Mouse (Mus musculus) cerebellum, postnatal 4 days (tissue): ENCODE data around the gene Naip6.
"Not testable (repeated sequence)": the region's sequence is repeated elsewhere in the genome, so short reads cannot be mapped to it uniquely, and the experiment has no call there.

Experiments
- DNase-seq, 2 experiments: peaks; one replicate each; pipeline ENCODE4 v3.0.0; 2022; ENCODE audit warnings: low spot score in 2 of 2, mixed read lengths in 1 of 2

Gene Naip6

DNA sequence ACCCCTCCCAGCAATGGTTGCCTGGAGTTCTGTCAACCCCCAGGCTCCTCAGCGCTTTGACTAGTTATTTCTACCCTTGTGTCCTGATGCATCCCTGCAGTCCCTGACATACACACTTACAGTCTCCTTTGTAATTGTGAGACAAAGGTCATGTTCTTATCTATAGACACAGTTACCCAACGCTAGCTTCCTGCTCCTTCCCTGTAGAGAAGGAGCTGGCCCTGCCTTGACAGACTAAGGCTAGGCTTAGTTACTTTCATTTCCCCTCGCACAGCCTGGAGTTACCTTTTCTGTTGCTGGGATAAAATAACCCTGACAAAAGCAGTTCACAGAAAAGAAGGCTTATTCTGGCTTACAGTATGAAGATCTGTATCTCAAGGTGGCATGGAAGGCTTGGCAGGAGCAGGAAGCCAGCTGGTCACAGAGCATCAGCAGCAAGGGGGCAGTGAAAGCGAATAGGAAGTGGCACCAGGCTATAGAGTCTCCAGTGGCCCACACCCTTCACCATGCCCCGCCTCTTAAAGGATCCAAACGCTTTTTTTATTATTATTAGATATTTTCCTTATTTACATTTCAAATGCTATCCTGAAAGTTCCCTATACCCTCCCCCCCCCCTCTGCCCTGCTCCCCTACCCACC lies at the start of gene Naip6:
Naip6 (minus strand) TSS at position 419 of the 638 bp plus-strand sequence.
- DNase-seq, result not testable (repeated sequence)

DNA sequence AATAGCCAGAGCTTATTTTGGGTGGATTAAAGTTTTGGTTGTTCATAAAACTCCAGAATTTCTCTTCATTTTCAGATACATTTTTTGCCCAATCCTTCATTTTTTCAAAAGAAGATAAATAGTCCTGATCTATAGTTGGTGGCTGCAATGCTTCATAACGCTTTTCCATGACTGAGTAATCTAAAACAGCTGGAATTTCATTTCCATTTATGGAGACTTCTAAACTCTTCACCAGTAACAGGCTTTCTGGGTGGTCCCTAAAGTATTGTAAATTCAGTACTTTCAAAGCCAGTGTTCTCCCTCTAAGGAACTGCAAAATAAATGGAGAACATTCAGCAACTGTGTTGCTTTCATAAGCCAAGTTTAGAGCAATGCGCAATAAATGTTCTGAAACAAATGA lies 34.8 kb upstream of the Naip6 start:
- DNase-seq, result not testable (repeated sequence)

DNA sequence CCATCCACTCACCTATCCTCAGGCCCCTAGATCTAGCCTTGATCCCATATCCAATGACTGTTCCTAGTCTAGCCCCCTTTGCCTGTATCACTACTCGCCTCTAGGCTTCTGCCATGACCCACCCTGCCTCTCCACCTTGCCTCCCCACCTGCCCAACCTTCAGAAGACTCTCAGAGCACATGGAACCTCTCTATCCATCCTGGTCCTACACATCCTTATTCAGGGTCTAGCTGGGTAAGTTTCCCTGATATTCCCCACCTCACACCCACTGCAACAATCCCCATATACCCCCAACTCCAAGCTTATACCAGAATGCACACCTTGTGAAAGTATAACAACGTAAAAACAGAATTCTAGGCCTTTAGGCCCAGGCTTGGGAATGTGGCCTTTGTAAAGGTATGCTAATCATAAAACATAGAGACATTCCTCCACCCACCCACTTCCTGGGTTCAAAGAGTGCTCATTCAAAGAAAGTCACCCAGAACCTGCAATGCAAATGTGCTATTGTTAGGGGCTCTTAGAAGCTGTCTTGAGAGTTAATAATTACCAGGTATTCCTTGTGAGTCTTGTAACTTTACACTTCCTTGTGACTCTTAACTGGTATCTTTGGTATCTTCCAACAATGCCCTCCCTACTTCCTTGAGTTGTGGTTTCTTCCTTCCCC lies 32.2 kb upstream of the Naip6 start:
- DNase-seq, result not testable (repeated sequence)

DNA sequence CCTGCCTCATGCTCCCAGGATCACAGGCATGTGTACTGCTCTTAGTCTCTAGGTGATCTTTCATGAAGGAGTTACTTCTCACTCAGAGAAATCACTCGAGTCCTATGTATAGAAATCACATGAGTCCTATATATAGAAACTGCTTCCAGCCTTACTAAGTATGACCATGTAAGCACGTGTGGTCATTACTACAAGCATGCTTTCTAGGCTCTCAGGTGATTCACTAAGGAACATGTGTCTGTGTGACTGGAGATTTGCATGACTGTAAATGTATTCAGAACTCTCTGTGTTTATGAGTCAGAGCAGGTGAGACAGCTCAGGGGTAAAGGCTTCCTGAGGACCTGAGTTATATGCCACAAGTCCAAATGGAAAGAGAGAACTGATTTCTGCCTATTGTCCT lies 24.3 kb upstream of the Naip6 start:
- no peak for DNase-seq

DNA sequence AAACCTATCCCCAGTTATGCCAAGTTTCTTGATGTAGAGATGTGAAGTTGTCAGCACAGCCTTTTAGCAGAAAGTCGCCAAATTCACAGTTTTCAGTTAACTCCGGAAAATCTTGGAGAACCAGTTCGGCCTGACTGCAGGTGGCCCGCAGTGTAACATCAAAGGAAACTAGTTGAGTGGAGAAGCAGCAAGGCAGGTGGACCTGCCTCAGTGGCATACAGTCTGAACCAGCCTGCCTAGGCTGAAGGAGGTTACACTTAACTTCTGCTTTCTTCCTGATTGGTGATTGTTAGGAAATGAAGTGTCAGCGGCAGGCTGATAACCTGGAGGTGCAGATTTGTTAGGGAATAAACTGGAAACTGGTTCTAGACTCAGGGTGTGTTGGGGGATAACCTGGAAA lies 14.3 kb upstream of the Naip6 start:
- not testable (repeated sequence) for DNase-seq

DNA sequence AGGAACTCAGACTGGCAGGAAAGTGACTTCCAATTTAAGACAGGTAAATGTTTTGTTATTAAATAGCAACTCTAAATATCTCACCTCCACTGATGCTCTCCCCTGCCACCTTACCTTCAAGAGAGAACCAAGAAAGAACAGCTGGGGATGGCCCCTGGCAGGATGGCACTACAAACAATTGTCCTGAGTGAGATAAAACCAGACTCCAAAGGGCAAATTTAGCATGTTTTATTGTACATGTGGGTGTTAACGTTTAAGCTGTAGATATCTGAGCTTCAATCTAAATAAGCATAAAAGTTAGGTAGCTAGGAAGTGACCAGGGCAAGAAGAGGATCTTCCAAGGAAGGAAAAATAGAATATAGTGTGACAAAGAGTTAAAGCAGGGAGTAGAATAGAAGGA lies 11.4 kb upstream of the Naip6 start:
- DNase-seq, result not testable (repeated sequence)

DNA sequence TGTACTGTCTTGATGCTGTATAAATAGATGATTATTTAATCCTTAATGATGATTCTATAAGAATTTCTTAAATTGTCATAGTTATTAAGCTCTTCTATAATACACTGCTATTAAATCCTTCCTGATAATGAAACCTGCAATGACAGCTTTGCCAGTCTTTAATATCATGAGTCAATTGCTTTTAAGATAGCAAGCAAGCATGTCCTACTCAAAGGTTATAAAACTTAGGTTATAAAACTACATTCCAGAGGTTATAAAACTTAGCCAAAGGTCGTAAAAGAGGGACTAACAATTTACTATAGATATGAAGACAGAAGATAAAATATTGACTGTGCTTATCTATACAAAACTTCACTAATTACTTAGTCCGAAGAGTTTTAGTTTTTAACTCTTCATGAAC lies 10.6 kb upstream of the Naip6 start:
- not testable (repeated sequence) for DNase-seq

DNA sequence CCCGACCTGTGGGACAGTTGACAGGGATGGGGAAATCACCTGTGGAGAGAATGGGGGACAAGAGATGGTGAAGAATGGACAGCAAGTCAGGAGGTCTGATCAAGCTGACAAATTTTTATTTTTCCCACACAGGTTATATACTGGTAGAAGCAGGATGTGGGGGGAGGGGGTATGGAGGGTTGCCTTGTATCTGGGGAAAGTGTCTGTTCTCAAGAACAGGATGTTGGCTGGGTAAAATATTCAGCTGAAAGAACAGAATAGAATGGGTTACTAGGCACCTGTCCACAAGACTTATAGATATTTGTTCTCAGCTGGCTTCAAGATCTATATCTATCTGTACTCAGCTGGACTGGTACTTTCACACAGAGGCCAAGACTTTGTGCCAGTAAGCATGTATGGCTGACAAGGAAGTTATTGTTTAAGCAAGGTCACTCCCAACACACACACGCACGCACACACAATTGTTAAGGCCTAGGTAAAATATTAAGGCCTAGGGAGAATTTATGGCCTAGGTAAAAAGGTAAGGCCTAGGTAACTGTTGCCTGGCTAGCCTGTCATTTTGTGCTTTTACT lies 4.9 kb upstream of the Naip6 start:
- DNase-seq, result not testable (repeated sequence)

DNA sequence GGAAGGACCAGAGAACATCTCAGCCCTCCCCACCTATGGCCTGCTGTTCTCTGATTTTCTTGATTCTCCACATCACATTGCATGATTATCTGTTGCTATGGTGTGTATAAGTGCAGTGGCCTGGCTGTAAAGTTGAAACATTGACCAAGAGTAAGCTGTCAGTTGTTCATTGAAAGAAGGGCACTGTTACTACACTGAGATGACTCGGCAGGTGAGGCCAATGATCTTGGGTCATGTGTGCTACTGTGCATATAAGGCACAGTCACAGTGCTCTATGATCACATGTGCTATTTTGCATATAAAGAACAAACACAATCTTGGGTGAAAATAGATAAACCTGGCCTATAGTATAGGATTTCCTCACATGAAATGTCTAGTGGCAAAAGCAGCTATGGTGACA lies 32.9 kb downstream of the Naip6 start:
- no peak for DNase-seq

DNA sequence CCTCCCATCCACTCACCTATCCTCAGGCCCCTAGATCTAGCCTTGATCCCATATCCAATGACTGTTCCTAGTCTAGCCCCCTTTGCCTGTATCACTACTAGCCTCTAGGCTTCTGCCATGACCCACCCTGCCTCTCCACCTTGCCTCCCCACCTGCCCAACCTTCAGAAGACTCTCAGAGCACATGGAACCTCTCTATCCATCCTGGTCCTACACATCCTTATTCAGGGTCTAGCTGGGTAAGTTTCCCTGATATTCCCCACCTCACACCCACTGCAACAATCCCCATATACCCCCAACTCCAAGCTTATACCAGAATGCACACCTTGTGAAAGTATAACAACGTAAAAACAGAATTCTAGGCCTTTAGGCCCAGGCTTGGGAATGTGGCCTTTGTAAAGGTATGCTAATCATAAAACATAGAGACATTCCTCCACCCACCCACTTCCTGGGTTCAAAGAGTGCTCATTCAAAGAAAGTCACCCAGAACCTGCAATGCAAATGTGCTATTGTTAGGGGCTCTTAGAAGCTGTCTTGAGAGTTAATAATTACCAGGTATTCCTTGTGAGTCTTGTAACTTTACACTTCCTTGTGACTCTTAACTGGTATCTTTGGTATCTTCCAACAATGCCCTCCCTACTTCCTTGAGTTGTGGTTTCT lies 45.9 kb downstream of the Naip6 start:
- DNase-seq, result not testable (repeated sequence)

DNA sequence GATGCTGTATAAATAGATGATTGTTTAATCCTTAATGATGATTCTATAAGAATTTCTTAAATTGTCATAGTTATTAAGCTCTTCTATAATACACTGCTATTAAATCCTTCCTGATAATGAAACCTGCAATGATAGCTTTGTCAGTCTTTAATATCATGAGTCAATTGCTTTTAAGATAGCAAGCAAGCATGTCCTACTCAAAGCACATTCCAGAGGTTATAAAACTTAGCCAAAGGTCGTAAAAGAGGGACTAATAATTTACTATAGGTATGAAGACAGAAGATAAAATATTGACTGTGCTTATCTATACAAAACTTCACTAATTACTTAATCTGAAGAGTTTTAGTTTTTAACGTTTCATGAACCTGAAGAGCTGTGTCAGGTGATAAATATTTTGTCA lies 60.5 kb downstream of the Naip6 start:
- DNase-seq, result not testable (repeated sequence)

DNA sequence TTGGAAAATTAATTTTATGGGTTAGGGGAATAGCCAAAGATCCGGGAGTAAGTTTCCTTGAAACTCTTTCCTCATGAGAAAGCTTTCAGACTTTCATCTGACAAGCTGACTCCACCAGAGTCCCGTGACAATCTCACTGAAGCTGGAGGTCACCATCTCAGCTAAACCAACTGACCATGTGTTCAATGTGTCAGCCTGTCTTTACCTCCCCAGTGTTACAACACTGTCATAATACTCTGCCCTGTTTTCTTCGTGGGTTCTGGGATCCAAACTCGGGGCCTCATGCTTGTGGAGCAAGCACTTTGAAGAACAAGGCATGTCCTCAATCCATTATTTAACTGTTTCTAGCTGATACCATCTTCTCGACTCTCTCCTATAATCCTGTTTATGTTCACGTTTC lies 61.5 kb downstream of the Naip6 start:
- DNase-seq, result not testable (repeated sequence)

DNA sequence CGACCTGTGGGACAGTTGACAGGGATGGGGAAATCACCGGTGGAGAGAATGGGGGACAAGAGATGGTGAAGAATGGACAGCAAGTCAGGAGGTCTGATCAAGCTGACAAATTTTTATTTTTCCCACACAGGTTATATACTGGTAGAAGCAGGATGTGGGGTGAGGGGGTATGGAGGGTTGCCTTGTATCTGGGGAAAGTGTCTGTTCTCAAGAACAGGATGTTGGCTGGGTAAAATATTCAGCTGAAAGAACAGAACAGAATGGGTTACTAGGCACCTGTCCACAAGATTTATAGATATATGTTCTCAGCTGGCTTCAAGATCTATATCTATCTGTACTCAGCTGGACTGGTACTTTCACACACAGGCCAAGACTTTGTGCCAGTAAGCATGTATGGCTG lies 65.6 kb downstream of the Naip6 start:
- not testable (repeated sequence) for DNase-seq

DNA sequence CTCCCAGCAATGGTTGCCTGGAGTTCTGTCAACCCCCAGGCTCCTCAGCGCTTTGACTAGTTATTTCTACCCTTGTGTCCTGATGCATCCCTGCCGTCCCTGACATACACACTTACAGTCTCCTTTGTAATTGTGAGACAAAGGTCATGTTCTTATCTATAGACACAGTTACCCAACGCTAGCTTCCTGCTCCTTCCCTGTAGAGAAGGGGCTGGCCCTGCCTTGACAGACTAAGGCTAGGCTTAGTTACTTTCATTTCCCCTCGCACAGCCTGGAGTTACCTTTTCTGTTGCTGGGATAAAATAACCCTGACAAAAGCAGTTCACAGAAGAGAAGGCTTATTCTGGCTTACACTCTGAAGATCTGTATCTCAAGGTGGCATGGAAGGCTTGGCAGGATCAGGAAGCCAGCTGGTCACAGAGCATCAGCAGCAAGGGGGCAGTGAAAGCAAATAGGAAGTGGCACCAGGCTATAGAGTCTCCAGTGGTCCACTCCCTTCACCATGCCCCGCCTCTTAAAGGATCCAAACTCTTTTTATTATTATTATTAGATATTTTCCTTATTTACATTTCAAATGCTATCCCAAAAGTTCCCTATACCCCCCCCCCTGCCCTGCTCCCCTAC lies 70.5 kb downstream of the Naip6 start:
- not testable (repeated sequence) for DNase-seq

DNA sequence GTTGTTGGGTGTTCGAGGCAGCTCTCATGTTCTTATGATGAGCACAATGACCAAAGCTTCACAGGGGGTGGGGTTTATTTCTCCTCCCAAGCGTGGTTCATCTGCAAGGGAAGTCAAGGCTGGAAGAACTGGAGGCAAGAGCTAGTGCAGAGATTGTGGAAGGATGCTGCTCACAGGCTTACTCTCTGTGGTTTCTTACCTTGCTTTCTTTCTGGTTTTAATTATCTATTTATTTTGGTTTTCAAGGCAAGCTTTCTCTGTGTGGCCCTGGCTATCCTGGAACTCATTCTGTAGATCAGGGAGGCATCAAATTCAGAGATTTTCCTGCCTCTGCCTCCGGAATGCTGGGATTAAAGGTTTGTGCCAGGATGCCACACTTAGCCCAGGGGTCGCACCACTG lies 71.3 kb downstream of the Naip6 start, which contains the start of gene Naip5:
Naip5 (minus strand) TSS at position 101 of the 400 bp plus-strand sequence.
- DNase-seq, result not testable (repeated sequence)

DNA sequence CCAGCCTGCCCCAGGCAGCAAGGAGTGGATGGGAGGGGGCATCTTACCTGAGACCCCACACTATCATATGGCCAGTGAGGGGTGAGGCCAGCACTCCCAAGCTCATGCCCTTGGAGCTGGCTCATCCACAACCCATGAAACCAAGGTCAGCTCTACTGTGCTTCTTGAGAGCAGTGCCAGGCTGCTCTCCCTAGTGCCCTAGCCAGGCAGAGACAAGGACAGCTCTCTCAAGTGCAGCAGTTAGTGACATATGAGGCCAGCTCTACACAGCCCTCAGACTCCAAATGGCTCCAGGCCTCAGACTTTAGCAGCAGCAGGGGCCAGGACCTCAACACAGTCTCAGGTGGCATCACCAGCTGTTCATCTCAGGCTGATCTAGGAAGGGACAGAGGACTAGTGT lies 73.8 kb downstream of the Naip6 start:
- DNase-seq, result no peak
